Mouse (Mus musculus) mature B cell (primary cell): ENCODE results near the gene Gtf2a2.

Experiments used
- in situ Hi-C: fragments of 300-500 bp; cut with MboI; formaldehyde crosslinking; loops from 2 replicates; pipeline ENCODE4 v1.14.3; 2019

The Gtf2a2 gene

GRCm38 (mm10) chr9:70012408-70012901, at the start of gene Gtf2a2:
Gene Gtf2a2, plus strand, starts transcription at chr9:70012550.
- in situ Hi-C loops = no loop called here

DNA sequence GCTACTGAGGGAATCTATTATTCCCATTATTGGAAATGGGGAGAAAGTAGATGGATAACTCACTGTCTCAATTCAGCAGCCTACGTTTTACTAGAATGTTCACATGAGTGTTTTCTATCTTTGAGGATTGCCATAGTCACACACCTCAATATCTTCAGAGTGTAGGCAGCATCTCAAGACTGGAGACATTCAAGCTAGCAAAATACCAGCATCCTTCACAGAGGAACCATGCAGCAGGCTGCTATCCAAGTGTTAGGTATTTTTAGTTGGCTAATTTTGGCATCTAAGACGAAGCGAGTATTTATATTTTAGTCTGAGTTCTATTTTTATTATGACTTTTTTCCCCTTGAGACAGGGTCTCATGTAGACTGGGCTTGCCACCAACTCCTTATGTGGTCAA, 48.0 kb upstream of the Gtf2a2 start:
- in situ Hi-C loops = no loop called here

GRCm38 (mm10) chr9:69985526-69985925, 26.8 kb upstream of the Gtf2a2 start:
- in situ Hi-C loops = no loop called here

DNA sequence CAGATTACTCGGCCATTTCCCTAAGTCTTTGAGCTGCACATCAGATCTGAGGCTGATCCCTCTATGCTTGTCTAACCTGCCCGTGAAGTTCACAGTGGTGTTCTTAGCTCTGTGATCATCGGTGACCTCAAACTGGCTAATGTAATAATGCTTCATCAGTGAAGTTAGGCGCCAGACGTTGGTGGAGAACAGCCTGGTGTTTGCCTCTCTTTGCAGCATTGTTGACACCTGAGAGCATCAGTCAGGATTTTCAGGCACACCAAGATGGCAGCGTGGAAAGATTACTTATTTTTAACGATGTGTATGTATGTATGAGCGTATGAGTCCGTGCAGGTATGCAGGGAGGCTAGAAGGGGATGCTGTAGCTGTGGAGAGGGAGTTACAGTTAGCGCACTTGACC, 26.3 kb upstream of the Gtf2a2 start:
- in situ Hi-C loops = no loop called here

GRCm38 (mm10) chr9:69986571-69986970, 25.8 kb upstream of the Gtf2a2 start:
- in situ Hi-C loops = no loop called here

DNA sequence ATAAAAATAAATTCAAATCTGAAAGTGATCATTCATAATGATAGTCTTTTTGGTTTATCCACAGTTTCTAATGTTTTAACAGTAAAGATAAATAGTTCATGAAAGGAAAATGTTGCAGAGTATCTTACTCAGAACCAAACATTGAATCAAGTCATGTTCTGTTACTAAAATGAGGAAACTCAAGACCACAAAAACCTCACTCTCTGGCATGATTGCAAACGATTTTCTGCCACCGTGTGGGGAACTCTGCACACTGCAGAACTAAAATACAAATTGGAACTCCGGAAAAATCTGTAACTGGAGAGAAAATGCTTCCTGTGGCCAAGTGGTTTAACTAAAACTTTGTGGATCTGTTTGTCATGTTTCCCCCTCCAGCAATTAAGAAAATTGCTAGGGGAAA, 24.8 kb upstream of the Gtf2a2 start:
- in situ Hi-C loops = no loop called here

- in situ Hi-C loops = no loop called here
Measured at GRCm38 (mm10) chr9:69988706-69989302, 23.5 kb upstream of the Gtf2a2 start.

DNA sequence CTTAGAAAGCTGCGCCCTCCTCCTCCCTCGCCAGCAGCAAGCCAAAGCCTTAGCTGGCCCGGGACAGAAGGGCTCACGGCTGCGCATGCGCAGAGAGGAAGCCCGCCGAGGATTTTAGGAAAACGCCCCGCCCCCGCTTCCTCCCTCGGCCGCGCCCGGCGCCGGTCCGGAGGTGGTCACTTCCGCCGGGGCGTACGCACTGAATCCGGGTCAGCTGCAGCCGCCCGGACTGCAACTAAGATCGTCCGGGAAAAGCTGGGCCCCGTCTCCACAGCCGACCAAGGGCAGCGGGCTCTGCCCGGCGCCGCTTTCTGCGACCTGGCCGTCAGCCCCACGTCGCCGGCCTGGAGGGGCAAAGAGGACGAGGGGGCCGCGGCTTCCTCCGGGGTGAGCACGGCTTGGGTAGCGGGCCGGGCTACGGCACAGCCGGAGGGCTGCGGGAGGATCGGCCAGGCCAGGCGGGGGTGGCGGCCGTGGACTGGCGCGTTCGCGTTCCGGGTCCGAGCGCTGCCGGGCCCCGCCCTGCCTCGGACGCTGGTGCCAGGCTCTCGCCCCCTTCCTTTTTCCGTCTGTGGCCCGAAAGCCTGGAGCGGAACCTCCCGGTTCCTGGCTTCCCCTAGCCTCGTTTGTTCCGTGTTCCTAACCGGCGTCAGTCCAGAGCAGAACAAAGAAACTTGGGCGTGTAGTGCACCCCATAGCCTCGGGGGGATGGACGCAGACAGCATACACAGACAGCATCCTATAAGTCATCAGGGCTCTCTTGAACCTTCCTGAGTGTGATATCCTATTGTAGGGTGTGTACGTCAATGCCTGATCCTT, 22.8 kb upstream of the Gtf2a2 start, which contains the start of gene Bnip2:
TSS of gene Bnip2 (plus strand) at position 164 of the 819 bp plus-strand sequence.
- in situ Hi-C loops = no loop called here

- in situ Hi-C loops = no loop called here
Measured at GRCm38 (mm10) chr9:69990346-69990745, 22.0 kb upstream of the Gtf2a2 start.

GRCm38 (mm10) chr9:69992841-69993277, 19.5 kb upstream of the Gtf2a2 start:
- in situ Hi-C loops = no loop called here

DNA sequence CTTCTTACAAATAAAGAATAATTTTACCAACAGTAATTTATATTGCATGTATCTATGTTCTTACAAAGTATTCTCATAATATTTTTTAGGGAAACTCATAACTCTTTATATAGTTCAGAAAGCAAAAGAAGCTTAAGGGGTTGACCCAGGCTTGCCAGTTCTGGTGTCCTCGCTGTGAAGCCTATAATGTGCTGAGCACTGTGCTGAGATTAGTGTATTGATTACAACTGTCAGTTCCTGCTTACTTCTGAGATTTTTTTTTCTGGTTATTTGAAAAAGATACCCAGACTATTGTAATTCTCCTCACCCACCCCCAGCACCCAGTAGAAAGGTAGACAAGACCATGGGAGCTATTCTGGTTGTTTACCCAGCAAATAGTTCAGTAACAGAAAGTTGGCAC, 18.9 kb upstream of the Gtf2a2 start:
- in situ Hi-C loops = no loop called here

GRCm38 (mm10) chr9:69994547-69994946, 17.8 kb upstream of the Gtf2a2 start:
- in situ Hi-C loops = no loop called here

- in situ Hi-C loops = no loop called here
Measured at GRCm38 (mm10) chr9:69999318-69999717, 13.0 kb upstream of the Gtf2a2 start.

DNA sequence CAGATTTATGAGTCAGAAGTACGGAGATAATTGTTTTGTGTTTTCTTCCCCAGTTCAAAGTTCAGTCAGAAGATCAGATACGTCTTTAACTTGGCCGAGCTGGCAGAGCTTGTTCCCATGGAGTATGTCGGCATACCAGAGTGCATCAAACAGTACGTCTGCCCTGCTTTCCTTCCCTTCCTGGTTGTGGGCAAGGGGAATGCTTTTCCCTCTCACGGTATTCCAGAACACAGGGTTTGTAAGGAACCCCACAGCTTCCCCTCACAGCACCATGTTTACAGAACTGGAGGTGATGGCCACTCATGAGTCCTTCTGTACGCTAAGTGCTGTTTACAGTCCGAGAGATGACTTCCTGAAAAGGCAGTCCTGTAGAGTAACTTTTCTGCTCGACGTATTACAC, 8.8 kb upstream of the Gtf2a2 start:
- in situ Hi-C loops = no loop called here

GRCm38 (mm10) chr9:70006984-70007383, 5.4 kb upstream of the Gtf2a2 start:
- in situ Hi-C loops = no loop called here

- in situ Hi-C loops = no loop called here
Measured at GRCm38 (mm10) chr9:70007506-70008248, 4.7 kb upstream of the Gtf2a2 start.

- in situ Hi-C loops = no loop called here
Measured at GRCm38 (mm10) chr9:70009754-70010304, 2.5 kb upstream of the Gtf2a2 start.

- in situ Hi-C loops = no loop called here
Measured at GRCm38 (mm10) chr9:70010781-70011473, 1.4 kb upstream of the Gtf2a2 start.

DNA sequence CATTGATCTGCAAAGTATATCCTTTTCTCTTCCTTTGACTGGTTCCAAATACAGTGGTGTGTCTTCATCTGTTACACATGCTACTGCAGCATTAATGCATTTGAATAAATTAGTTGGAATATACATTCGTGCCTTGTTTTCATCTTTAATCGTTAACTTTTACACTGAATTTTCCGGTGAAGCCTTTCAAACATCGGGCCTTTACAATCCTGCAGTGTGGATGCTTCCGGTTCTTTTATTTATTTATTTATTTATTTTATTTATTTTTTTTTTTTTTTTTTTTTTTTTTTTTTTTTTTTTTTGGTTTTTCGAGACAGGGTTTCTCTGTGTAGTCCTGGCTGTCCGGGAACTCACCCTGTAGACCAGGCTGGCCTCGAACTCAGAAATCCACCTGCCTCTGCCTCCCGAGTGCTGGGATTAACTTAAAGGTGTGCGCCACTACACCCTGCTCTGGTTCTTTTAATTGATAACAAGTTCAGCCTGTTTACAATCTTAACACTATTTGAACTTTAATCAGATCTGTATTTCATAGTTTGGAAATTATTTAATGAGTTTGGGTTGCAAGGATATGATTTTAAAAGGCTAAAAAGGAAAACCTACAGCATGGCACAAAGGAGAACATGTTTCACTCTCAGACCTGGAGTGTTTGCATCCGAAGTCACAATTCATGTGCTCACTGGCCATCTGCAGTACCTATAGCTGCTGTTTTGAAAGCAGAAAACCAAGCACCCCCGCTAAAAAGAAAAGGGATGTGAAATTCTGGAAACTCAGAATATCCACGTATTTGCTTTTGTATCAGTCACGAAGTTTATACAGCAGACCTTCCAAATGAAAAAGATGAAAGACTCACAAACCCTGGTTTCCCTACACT, 578 bp upstream of the Gtf2a2 start:
- in situ Hi-C loops = no loop called here

GRCm38 (mm10) chr9:70015632-70016031, 3.3 kb downstream of the Gtf2a2 start:
- in situ Hi-C loops = no loop called here

GRCm38 (mm10) chr9:70018879-70019278, 6.5 kb downstream of the Gtf2a2 start:
- in situ Hi-C loops = no loop called here
